Mouse (Mus musculus) cerebellum, adult 2 months (tissue): ENCODE data around the gene Hat1.

Experiments
- CTCF ChIP-seq: fragments of 200-500 bp; IDR thresholded peaks from 2 replicates; pipeline ENCODE4 v1.5.1; 2011; ENCODE audit warnings: low read depth, mild to moderate bottlenecking, control low read depth, low read length, moderate library complexity, borderline replicate concordance; ENCODE audit not compliant: insufficient read depth
- POLR2A ChIP-seq: fragments of 200-500 bp; IDR thresholded peaks from 2 replicates; pipeline ENCODE4 v1.6.1; 2011; ENCODE audit warnings: low read length, control low read depth, borderline replicate concordance; ENCODE audit not compliant: insufficient read depth

DNA sequence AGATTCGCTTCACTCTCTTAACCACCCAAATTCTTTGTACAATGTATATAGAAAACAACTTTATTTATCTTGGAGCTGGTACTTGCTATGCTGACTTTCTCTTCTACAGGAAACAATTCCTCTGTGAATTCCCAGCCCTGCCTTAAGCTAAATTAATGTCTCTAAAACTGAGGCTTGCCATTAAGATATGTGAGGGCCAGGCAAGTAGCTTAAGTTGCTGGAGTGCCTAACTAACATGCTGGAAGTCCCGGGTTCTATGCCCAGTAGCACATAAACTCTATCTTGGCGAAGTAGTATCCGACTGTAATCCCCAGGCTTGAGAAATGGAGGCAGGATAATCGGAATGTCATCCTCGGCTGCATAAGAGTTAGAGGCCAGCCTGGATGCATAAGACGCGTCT is 20.7 kb upstream of the Hat1 start:
- TF ChIP-seq CTCF (no peak), POLR2A (no peak)
